Mouse (Mus musculus) urinary bladder, postnatal 14 days (tissue): ENCODE data around the gene Chrm2.

Experiments used
- DNase-seq: peaks from one replicate; pipeline ENCODE4 v3.0.0; 2021; ENCODE audit warnings: low spot score

The Chrm2 gene

GRCm38 (mm10) chr6:36517242-36517641, 129.4 kb downstream of the Chrm2 start:
- no peak for DNase-seq

GRCm38 (mm10) chr6:36523599-36523998, 135.7 kb downstream of the Chrm2 start:
- DNase-seq, result no peak

GRCm38 (mm10) chr6:36528509-36528908, 140.6 kb downstream of the Chrm2 start:
- DNase-seq, result no peak

GRCm38 (mm10) chr6:36541247-36541646, 153.4 kb downstream of the Chrm2 start:
- DNase-seq, result no peak

GRCm38 (mm10) chr6:36566886-36567285, 179.0 kb downstream of the Chrm2 start:
- no peak for DNase-seq
